Mouse (Mus musculus): ENCODE measurements around the gene Treml1.

DNA sequence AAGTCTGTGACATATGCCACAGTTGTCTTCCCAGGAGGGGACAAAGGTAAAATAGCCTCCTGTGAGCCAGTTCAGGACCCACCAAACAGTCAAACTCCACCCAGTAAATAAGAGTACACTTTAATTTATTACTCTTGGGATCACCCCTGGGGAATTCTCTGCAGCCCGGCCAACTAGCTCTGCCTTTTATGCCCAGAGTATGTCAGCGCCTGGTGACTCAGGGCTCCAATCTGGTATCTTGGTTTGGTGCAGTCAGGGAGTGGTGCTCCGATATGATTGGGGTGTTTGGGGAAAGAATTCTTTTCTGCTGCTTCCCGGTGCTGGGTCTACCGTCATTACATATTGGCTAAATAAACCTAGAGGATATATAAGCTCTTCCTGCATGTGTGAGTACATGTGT lies 7.1 kb downstream of the Treml1 start:
- no peak for TF ChIP-seq POLR2AphosphoS5 (IDR thresholded peaks at IDR 0.05; ENCODE audit: insufficient replicate concordance, low read depth, low read length)
- no peak for TF ChIP-seq CTCF (IDR thresholded peaks at IDR 0.05; ENCODE audit: low read depth, low read length)

Data from G1E (cell line).